Mouse (Mus musculus) C2C12 (cell line): Measurements from ENCODE around the gene Hoxa9. TPM values are rescaled to one million over a fixed set of nuclear protein-coding genes. Genes with fewer than 3 reads are reported as not detected.

Experiments
- H3K27me3 ChIP-seq: one replicate; pipeline ENCODE4 v1.6.1; 2011; ENCODE audit not compliant: control insufficient read depth, insufficient read depth, insufficient read length
- H3K36me3 ChIP-seq: one replicate; pipeline ENCODE4 v1.6.1; 2011; ENCODE audit not compliant: control insufficient read depth, insufficient read depth
- H3K4me3 ChIP-seq: one replicate; pipeline ENCODE4 v1.5.1; 2011; ENCODE audit warnings: mild to moderate bottlenecking, control low read depth; ENCODE audit not compliant: poor library complexity, insufficient read depth, severe bottlenecking
- H3K79me2 ChIP-seq: one replicate; pipeline ENCODE4 v1.6.1; 2011; ENCODE audit not compliant: control insufficient read depth, insufficient read depth
- H3K79me3 ChIP-seq: one replicate; pipeline ENCODE4 v1.6.1; 2011; ENCODE audit warnings: low read depth, control low read depth
- H3ac ChIP-seq: one replicate; pipeline ENCODE3; 2011; ENCODE audit warnings: low read depth; ENCODE audit not compliant: control insufficient read depth, insufficient read length
- CEBPB ChIP-seq: IDR thresholded peaks from one replicate; pipeline ENCODE4 v1.6.1; 2011; ENCODE audit warnings: low read depth, mild to moderate bottlenecking, control low read depth, moderate library complexity
- CTCF ChIP-seq: IDR thresholded peaks from one replicate; pipeline ENCODE4 v1.5.1; 2011; ENCODE audit not compliant: control insufficient read depth, insufficient read depth, insufficient read length
- FOSL1 ChIP-seq: IDR thresholded peaks from one replicate; pipeline ENCODE4 v1.8.0; 2011; ENCODE audit warnings: mild to moderate bottlenecking, low read length; ENCODE audit not compliant: poor library complexity, insufficient read depth, severe bottlenecking
- MAX ChIP-seq: IDR thresholded peaks from one replicate; pipeline ENCODE4 v1.6.1; 2011; ENCODE audit warnings: mild to moderate bottlenecking, control low read depth
- MYOD1 ChIP-seq: IDR thresholded peaks from one replicate; pipeline ENCODE4 v1.6.1; 2011; ENCODE audit warnings: low read depth; ENCODE audit not compliant: control insufficient read depth, insufficient read length
- MYOG ChIP-seq: IDR thresholded peaks from one replicate; pipeline ENCODE4 v1.6.1; 2011; ENCODE audit not compliant: control insufficient read depth, insufficient read length; ENCODE audit errors: extremely low read depth
- USF1 ChIP-seq: IDR thresholded peaks from one replicate; pipeline ENCODE4 v1.6.1; 2011; ENCODE audit warnings: low read depth, mild to moderate bottlenecking, control low read depth, moderate library complexity
- polyA plus RNA-seq: library from polyadenylated mRNA; unstranded; fragments of >200 nt; fragmentation: generic; extraction: Trizol; gene quantifications from one replicate; pipeline ENCODE4 v1.2.1, GENCODE M21; 2012; ENCODE audit warnings: missing spikeins

Gene Hoxa9
- polyA plus RNA-seq, 1 experiment, result 19.3 TPM

- Histone ChIP-seq H3K36me3 (peaks cover 34% of the 10 kb centered on the region), H3ac (peak overlapping the region; percentile 28), H3K27me3 (no peaks in the 10 kb centered on the region), H3K4me3 (peak overlapping the region; percentile 11), H3K79me2 (peaks cover 65% of the 10 kb centered on the region), H3K79me3 (peaks cover 34% of the 10 kb centered on the region)
- TF ChIP-seq CTCF (no peak), USF1 (no peak), MYOD1 (no peak), MAX (no peak), FOSL1 (no peak)
These were observed 21.8 kb downstream of the Hoxa9 start for GRCm38 (mm10) chr6:52208868-52209684.

GRCm38 (mm10) chr6:52208072-52208867, 22.6 kb downstream of the Hoxa9 start, which contains the start of gene Hoxa6:
Gene Hoxa6, minus strand, starts transcription at chr6:52208722.
- Histone ChIP-seq H3K4me3 (peak within 1 kb of the TSS; percentile 11), H3ac (peak within 1 kb of the TSS; percentile 28), H3K79me2 (peaks cover 62% of the 10 kb centered on the region), H3K27me3 (no peaks in the 10 kb centered on the region), H3K79me3 (peaks cover 34% of the 10 kb centered on the region), H3K36me3 (peaks cover 36% of the 10 kb centered on the region)
- TF ChIP-seq CEBPB, result no peak
- TF ChIP-seq USF1, result peak; percentile 27

- Histone ChIP-seq H3K79me3 (peaks cover 34% of the 10 kb centered on the region), H3ac (no peak overlapping the region), H3K36me3 (peaks cover 36% of the 10 kb centered on the region), H3K27me3 (no peaks in the 10 kb centered on the region), H3K79me2 (peaks cover 58% of the 10 kb centered on the region), H3K4me3 (no peak overlapping the region)
- TF ChIP-seq MYOG (no peak), MAX (no peak), USF1 (no peak), CEBPB (no peak), MYOD1 (no peak), CTCF (no peak), FOSL1 (no peak)
These were observed 23.3 kb downstream of the Hoxa9 start for GRCm38 (mm10) chr6:52207684-52207976.

- no peak overlapping the region for H3ac ChIP-seq
- H3K79me3 ChIP-seq, result peaks cover 31% of the 10 kb centered on the region
- H3K79me2 ChIP-seq, result peaks cover 53% of the 10 kb centered on the region
- H3K36me3 ChIP-seq, result peaks cover 36% of the 10 kb centered on the region
- no peak overlapping the region for H3K4me3 ChIP-seq
- H3K27me3 ChIP-seq, result no peaks in the 10 kb centered on the region
- TF ChIP-seq USF1 (no peak), MAX (no peak), MYOD1 (no peak), CTCF (no peak), CEBPB (no peak), FOSL1 (no peak), MYOG (no peak)
These were observed 23.8 kb downstream of the Hoxa9 start for GRCm38 (mm10) chr6:52206882-52207683.

- TF ChIP-seq MAX (no peak), USF1 (no peak), MYOG (no peak), CTCF (no peak), FOSL1 (no peak), CEBPB (no peak), MYOD1 (no peak)
- Histone ChIP-seq H3ac (no peak overlapping the region), H3K36me3 (peaks cover 36% of the 10 kb centered on the region), H3K79me2 (peaks cover 41% of the 10 kb centered on the region), H3K4me3 (no peak overlapping the region), H3K27me3 (no peaks in the 10 kb centered on the region), H3K79me3 (peaks cover 21% of the 10 kb centered on the region)
These were observed 25.0 kb downstream of the Hoxa9 start for GRCm38 (mm10) chr6:52205638-52206621.
